Mouse (Mus musculus): ENCODE measurements around the gene Myh2. TPM values are rescaled to one million over a fixed set of nuclear protein-coding genes. Genes with fewer than 3 reads are reported as not detected.

Myh2 gene
- polyA plus RNA-seq, 1 experiment from 2014 or later = not detected

DNA sequence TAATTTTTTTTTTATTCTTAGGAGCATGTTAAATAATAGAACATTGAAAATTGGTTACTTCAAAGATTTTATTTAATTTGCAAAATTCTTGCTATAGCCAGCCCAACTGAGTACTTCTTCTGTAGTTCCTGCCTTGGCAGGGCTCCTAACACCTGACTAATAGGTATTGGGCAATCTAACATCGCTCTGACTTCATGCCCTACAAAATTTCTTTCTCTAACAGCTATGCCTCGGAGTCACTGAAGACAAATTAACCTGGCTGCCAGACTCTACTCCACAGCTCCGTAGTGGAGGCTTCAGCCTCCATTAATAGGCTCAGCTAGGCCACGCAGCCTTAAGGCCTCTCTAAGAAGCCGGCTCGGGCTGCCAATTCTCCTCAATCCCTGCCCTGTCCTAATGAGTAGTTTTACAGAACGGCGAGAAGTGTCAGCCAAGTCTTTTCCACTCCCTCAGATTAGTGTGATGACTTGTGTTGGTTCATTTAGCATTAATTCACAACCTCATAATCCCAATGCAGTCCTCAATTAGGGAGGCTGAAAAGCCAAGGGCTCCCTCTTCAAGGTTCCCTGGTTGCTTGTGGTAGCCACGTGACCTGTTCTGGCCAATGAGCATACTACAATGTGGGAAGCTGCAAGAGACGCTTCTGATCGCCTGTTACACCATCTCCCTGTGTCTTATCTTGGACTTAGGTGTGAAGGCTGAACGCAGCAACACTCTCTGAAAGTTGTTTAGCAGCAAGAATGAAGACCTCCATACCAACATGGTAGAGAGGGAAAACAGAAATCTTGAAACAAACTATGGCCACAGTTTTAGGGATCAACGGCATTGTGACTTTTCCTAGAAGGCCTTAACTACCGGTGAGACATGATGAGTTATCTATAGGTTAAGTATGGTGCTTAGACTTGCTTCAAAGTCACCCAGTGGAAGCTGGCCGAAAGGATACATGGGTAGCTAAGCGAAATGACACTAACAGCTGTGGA is 18.9 kb upstream of the Myh2 start:
- no peak for DNase-seq (ENCODE audit: low spot score)

DNA sequence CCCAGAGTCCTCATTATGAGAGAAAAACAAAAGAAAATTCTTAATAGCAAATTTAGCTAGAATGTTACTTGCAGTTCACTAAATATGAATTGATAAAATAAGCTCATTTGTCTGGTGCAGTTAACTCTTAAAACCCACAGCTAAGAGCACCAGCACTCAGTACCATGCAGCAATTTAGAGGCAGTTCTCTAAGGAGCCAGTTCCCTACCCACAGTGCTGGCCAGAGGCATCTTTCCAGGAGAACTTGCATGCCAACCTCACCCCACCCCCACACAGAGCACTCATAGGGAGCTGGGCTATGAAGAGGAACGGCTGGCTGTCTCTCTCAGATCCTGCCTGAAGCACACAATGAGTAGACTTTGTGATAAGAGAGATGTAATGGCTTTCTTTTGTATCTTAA is 17.7 kb upstream of the Myh2 start:
- no peak for DNase-seq (ENCODE audit: low spot score)

DNA sequence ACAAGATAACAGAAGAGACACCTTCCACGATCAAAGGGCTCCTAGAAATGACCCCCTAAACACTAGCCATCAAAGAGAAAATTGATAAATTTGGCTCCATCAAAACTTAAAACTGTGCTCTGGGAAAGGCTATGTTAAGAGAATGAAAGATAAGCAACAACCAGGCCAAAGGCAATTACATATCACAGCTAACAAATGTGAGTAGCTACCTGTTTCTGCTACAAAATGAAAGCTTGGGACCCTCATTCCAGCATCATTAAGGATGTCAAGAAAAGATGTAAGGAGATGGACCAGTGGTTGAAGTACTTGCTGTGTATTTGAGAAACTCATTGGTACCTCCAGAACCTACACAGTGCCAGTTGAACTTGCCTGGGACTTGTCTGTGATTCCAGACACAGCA is 17.0 kb upstream of the Myh2 start:
- no peak for DNase-seq (ENCODE audit: low spot score)

DNA sequence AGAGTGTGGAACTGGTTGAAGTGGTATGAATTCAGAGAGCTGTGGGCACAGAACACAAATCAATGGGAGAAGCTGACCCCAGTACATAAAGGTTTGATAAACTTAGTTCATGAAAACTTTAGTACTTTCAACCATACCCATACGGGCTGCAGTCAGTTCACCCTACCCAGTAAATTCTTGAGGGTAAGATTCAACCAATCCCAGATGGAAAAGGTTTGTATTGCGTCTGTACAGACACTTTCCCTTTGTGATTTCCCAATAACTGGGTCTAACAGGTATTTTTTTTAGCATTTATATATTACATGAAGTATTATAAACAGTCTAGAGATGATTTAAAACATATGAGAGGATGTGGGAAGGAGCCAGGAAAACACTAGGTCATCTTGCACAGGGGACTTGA is 15.2 kb upstream of the Myh2 start:
- no peak for DNase-seq (ENCODE audit: low spot score)

DNA sequence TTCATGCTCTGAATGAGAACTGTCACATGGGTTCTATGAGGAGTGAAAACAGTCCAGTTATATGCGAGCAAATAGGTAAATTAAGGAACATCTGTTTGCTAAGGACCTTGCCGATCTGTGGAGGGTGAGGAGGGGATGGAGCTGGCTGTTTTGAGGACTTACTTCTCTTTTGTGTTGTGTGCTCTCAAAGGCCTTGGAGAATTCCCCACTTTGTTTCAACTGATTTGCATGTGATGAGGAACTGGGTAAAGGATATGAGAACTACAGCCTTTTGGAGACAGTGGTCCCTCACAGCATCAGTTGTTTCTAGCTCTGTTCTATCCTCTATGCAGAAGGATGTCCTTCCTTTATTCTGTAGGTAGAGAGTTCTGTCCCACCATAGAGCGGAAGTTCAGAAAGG is 10.7 kb upstream of the Myh2 start:
- DNase-seq (ENCODE audit: low spot score) = no peak

DNA sequence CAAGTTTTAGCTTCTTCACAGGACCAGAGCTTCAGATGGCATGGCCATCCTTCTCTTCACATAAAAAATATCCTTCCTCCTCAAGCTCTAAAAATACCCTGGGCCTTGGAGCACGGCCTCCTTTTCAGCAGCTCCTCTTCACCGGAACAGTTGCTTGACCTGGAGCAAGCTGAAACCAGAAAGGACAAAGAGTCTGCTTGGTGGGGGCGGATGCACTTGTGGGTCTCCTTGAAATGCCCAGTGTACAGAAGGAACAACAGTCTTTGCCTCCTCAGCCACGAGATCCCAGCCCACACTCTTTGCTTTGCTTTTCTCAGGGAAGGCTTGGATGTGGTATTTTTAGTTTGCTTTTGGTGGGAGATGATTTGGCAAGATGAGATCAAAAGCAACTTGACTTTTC is 7.1 kb upstream of the Myh2 start:
- DNase-seq (ENCODE audit: low spot score) = no peak

DNA sequence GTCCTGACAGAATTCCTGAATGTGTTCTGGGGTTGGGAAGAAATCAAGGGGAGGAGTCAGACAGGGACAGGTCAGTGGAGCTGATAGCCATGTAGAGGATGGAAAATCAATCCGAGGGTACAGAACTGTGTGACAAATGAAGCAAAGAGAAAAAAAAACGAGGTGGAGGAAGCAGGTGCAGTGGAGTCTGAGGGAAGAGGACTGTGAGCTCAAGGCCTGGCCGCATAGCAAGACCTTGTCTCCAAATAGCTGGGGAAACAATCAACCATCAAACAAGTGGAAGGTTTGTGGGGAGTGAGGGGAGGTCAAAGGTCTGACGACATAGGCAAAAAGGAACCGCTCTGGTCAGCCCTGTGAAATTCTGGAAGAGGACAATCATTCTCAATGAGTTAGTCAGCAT is 6.0 kb upstream of the Myh2 start:
- DNase-seq (ENCODE audit: low spot score) = no peak

DNA sequence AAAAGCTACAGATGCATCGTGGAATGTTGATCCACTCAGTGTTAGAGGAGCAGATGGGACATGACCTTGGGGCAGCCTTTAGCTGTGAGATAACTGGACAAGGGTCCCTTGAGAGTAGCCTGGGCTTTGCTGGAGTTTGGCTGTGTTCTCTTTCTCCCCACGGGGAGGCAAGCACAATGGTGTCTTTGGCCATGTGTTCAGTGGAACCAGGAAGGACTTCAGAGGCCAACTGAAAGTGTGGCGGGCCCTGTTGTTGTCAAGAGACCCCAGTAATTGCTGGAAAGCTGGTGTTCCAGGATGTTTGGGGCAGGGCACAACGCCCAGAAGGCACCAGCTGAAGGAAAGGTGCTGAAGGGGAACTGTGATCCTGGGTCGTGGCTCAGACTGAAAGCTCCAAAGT is 1.5 kb upstream of the Myh2 start:
- DNase-seq (ENCODE audit: low spot score) = no peak

DNA sequence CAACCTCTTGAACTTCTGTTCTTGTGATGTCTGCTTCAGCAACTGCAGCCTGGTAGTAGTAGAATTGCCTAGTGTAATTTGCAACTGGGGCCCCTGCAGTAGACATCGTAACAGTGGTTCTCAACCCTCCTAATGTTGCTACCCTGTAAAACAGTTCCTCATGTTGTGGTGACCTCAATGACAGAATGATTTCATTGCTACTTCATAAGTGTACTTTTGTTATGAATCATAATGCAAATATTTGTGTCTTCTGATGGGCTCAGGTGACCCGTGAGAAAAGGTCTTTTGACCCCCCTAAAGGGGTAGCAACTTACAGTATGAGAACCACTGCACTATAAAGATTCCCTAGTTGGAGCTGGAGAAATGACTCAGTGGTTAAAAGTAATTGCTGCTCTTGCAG is 1.6 kb downstream of the Myh2 start:
- DNase-seq (ENCODE audit: low spot score) = no peak

DNA sequence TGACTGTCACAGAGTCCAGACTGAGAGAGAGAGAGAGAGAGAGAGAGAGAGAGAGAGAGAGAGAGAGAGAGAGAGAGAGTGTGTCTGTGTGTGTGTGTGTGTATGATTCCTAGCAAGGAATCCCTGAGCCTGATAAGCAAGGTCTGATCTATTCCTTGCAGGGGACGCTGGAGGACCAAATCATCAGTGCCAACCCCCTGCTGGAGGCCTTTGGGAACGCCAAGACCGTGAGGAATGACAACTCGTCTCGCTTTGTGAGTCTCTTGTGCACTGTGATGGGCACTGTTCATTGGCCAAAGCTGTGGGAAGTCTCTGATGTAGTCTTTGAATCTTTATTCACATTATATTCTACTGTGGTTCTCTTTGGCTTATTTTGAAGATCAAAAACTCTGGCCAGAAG is 5.5 kb downstream of the Myh2 start:
- DNase-seq (ENCODE audit: low spot score) = no peak

DNA sequence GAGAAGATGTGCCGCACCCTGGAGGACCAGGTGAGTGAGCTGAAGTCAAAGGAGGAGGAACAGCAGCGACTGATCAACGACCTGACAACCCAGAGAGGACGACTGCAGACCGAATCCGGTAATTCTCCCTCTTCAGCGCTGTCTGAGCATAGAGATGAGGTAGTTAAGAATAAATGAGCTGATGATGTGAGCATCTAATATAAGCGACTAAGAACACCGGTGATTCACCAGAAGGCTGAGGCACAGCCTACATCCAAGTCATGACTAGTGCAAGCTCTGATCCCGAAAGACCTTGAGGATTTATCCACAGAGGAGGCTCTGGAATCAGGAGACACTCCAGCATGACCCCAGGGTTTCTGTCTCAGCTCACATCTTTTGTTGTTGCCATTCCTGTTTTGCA is 19.5 kb downstream of the Myh2 start:
- DNase-seq (ENCODE audit: low spot score) = no peak

DNA sequence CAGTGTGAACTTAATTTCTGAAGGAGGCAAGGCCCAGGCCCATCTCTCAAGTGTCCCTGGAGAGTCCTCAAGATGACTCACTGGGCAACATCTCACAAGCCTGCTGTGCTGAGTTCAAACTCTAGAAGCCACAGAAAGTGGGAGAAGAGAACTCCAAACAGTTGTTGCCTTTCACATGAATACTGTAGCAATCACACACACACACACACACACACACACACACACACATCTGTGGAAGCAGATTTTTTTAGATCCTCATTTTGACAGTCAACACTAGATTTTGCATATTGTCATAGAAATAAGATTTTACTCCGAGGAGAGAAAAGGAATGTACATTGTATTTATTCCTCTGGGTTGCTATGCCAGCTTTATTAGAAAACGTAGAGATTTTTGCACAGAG is 20.0 kb downstream of the Myh2 start:
- DNase-seq (ENCODE audit: low spot score) = no peak

DNA sequence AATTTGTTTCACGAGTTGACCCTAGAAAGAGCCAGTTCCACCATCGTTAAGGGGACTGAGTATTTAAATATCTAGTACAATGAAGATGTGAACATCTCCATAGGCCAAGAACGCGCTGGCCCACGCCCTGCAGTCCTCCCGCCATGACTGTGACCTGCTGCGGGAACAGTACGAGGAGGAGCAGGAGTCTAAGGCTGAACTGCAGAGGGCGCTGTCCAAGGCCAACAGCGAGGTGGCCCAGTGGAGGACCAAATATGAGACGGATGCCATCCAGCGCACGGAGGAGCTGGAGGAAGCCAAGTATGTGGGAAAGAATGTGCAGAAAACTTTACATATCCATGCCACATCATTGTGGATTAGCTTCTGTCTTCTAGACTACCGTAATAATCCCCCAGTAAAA is 20.7 kb downstream of the Myh2 start:
- no peak for DNase-seq (ENCODE audit: low spot score)

DNA sequence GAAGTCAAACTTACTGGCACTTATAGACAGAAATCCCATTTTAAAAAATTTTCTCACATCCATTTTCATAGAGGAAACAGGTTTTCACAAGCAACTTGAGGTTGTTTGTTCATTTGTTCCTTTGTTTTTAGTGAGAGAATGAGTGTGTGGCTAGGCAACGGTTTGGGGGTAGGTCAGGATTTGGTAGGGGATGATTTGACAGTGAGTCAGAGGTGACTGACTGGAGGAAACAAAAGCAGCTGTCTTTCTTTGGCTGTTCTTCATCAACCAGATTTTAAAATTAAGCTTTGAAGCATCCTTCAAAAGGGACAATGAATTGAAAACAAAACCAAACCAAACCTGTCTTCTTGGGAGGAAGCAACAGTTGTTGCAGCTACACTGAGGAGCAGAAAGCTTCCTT is 28.5 kb downstream of the Myh2 start:
- no peak for DNase-seq (ENCODE audit: low spot score)

DNA sequence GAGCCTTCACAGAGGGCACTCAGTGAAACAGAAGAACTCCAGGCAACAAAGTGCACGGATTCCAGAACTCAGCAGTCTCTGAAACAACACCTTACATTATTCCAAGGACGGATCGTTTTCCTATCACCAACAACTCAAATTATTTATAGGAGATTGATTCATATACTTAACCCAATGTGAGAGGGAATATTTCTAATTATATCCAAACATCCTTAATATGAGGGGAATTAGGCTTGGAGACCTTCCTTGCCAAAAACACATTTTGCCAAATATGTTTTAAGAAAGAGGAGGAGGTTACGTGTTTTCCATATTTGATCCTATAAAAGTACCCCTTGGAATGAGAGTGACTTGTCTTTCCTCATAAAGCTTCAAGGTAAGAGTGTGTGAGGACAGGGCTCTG is 28.9 kb downstream of the Myh2 start, which contains the start of gene Myh1:
Gene Myh1 (plus strand): TSS at position 301 of the 400 bp plus-strand sequence.
- no peak for DNase-seq (ENCODE audit: low spot score)

DNA sequence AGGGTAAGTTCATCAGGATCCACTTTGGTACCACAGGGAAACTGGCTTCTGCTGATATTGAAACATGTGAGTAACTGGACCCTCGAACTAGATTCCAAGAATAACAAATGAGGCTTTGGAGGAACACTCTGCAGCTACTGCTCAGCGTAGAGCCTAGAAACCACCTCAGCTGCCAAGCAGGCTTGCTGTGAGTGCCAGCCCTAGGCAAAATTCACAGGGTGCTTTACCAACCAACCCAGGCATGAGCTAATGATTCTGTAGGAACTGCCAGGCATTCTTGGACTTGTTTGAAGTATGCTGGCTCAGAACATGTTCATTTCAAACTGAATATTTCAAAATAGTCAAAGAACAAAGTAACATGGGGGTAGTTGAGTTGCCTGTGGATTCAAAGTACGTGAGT is 33.9 kb downstream of the Myh2 start:
- no peak for DNase-seq (ENCODE audit: low spot score)

DNA sequence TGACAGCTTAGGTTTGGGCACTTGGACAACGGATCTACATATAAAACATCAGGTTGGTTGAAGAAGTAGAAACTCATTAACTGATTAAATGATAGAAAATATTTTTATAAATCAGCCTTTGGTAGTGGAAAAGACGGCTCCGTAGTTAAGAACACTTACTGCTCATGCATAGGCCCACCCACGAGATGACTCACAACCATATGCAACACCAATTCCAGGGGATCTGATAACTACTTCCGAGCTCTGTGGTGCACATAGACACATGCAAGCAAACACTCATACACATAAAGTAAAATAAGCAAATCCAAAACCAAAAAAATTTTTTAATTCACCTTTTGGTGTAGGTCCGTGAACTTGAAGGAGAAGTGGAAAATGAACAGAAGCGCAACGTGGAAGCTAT is 51.0 kb downstream of the Myh2 start:
- DNase-seq (ENCODE audit: low spot score) = no peak

DNA sequence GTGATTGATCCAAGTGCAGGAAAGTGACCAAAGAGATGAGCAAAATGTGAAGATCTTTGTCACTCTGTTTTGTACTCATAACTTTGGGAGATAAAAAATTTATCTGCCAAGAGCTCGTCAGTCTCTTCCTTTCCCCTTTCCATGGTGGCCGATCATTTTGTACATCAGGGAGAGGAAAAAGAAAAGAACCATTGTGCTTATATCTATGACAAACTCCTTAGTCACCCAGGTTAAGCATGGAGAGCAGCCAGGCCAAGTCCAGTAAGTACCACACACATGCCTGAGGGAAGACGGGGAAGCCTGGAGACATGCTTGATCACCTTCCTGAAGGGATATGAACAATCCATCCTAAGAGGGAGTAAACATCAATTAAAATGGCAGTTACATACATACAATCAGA is 53.6 kb downstream of the Myh2 start:
- DNase-seq (ENCODE audit: low spot score) = no peak

DNA sequence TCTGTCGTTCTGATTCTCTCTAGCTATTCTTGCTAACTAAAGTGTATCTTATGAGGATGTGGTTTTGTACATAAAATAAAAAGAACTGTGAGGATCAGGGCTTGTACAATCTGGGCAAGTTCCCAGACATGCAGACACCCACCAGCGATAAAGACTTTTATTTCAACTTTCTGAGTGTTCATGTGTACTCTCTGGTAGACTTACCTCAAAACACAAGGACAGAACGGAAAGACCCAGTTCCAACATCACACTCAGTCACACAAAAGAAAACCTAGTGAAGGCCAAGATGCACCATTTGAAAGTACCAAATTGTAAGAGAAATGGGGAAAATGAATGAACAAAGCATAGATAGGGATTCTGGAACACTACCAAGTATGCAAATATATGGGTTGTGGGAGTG is 57.9 kb downstream of the Myh2 start:
- no peak for DNase-seq (ENCODE audit: low spot score)

DNA sequence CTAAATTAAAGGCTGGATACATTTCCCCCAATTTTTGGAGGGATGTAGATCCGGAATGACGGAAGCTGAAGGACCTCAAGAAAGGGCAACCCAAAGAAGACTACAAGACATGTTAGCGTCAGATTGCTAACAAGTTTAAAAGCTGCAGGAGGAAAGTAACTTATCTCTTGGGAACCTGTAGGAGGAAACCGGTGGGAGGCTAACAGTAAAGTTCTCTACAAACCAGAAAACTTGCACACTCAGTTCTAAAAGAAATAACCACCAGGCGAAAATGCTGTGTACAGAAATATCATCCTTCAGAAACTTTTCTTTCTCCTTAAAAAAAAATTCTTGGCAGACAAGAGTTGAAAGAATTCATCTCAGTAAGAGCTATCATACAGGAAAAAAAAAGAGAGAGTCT is 58.3 kb downstream of the Myh2 start:
- no peak for DNase-seq (ENCODE audit: low spot score)

DNA sequence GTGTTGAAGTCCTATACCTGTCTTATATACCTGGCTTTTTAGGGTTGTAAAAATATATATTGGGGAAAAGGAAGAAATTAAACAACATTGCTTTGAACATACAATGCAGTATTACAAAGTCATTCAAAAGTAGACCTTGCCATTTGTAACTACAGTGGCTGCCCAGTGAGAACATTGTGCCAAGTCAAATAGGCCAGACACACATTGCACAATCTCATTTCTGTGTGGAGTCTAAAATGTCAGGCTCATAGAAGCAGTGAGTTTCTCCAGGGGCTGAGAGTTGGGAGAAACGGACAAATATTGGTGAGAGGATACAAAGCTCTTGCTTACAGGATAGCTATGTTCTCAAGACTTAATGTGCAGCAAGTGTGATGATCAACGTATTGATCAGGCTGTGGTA is 59.1 kb downstream of the Myh2 start:
- no peak for DNase-seq (ENCODE audit: low spot score)

DNA sequence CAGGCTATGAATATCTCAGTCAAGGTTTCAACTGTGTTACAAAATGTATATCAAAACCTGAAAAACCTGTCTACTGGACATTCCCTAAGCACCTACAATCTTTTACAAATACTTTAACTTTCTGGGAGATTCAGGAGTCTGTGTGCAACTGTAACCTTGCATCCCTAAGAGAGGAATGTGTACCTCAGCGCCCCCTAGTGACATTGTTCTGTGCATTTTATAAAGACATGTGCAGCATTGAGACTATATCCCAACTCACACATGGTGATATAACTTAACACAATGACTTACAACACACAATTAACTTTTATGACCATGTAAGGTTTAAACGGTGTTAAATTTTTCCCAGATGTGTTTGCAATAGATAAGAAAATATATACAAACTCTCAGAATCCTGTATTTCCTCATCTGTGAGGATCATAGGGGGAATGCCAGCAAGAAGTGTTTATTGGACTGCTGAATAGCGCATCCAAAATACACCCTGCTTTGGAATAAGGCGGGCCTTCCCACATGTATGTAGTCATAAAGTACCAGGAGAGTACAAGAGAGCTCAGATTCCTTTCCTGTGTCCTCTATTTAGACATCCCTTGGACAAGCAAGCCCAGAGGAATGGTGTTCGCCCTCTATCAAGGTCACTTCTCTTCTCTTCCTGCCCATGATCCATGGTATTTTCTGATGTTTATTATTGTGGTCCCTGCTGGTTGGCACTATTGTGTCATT is 65.0 kb downstream of the Myh2 start:
- DNase-seq (ENCODE audit: low spot score) = peak; percentile 10

DNA sequence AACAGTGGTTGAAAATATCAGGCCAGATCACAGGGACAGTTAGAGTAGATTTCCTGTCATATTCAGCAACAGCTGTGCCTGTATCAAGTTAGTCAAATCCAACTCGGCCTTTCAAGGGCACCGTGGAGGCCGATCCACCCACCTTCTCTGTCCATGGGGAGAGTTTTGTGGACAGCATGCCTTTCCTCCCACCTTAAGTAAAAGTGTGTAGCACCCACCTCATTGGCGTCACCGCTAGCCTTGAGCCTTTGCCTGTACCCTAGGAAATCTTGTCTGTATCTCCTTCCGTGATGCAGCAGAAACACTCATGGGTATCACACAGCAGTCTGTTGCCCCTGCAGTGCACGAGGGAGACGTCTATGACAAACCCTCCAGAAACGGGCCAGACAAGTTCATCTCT is 66.0 kb downstream of the Myh2 start:
- DNase-seq (ENCODE audit: low spot score) = no peak

Data from thymus, postnatal 0 days (tissue).